Mouse (Mus musculus) testis, adult 2 months (tissue): ENCODE measurements around the gene Ift20. TPM values are rescaled to one million over a fixed set of nuclear protein-coding genes. Genes with fewer than 3 reads are reported as not detected.

ENCODE experiments used
- H3K27ac ChIP-seq: fragments of 200-500 bp; 2 replicates; pipeline ENCODE4 v1.5.1; 2012; ENCODE audit warnings: low read depth, low read length; ENCODE audit not compliant: control insufficient read depth, insufficient read depth
- H3K27me3 ChIP-seq: fragments of 200-500 bp; 2 replicates; pipeline ENCODE4 v1.6.1; 2012; ENCODE audit warnings: mild to moderate bottlenecking, low read length, moderate library complexity; ENCODE audit not compliant: control insufficient read depth, insufficient read depth
- H3K36me3 ChIP-seq: fragments of 200-500 bp; 2 replicates; pipeline ENCODE4 v1.6.1; 2012; ENCODE audit warnings: mild to moderate bottlenecking, low read length; ENCODE audit not compliant: control insufficient read depth, insufficient read depth
- H3K4me1 ChIP-seq: fragments of 200-500 bp; 2 replicates; pipeline ENCODE4 v1.6.1; 2012; ENCODE audit warnings: low read length; ENCODE audit not compliant: control insufficient read depth, insufficient read depth
- H3K4me3 ChIP-seq: fragments of 200-500 bp; 2 replicates; pipeline ENCODE4 v1.5.1; 2012; ENCODE audit warnings: low read depth, mild to moderate bottlenecking, low read length, moderate library complexity, mixed read lengths; ENCODE audit not compliant: control insufficient read depth
- CTCF ChIP-seq: fragments of 200-500 bp; IDR thresholded peaks from 2 replicates; pipeline ENCODE4 v1.5.1; 2012; ENCODE audit warnings: low read depth, mild to moderate bottlenecking, inconsistent platforms, low read length, moderate library complexity; ENCODE audit not compliant: control insufficient read depth, insufficient read depth, insufficient replicate concordance
- POLR2A ChIP-seq: fragments of 200-500 bp; IDR thresholded peaks from 2 replicates; pipeline ENCODE4 v1.6.1; 2012; ENCODE audit warnings: low read depth, mild to moderate bottlenecking, inconsistent platforms, low read length, moderate library complexity; ENCODE audit not compliant: control insufficient read depth
- polyA plus RNA-seq: library from polyadenylated mRNA; depleted of rRNA; stranded (reverse); fragments of >200 nt; gene quantifications from 2 replicates; pipeline ENCODE4 v1.2.3, GENCODE M21; 2012

The Ift20 gene
- polyA plus RNA-seq, 1 experiment, result 62.1 TPM

DNA sequence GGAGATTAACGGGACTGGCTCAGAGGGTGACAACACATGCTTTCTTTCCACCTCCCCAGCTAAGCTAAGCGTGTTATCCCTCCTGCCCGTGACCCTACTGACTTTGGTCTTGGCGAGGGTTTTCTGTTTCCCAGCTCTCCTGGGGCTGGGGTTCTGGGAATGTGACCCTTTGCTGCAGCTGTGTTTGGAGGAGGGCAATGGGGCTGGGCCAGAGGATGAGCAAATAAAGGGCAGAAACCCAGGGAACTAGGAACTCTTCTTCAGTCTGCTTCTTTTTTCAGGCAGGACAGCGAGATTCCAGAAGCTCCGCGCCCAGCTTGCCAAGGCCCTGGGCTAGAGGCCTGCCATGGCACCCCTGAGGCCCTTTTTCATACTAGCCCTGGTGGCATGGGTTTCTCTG lies 37.2 kb upstream of the Ift20 start, which contains the start of gene Vtn:
Gene Vtn, plus strand, starts transcription at position 88 of the 400 bp plus-strand sequence.
- no peak for TF ChIP-seq CTCF
- no peak for TF ChIP-seq POLR2A
- no peak within 1 kb of the TSS for H3K27ac ChIP-seq
- H3K27me3 ChIP-seq, result no peaks in the 10 kb centered on the region
- H3K36me3 ChIP-seq, result no peaks in the 10 kb centered on the region
- H3K4me3 ChIP-seq, result peak within 1 kb of the TSS; percentile 49; the same call in 1 of the 2 replicates
- H3K4me1 ChIP-seq, result peaks cover 10% of the 10 kb centered on the region

DNA sequence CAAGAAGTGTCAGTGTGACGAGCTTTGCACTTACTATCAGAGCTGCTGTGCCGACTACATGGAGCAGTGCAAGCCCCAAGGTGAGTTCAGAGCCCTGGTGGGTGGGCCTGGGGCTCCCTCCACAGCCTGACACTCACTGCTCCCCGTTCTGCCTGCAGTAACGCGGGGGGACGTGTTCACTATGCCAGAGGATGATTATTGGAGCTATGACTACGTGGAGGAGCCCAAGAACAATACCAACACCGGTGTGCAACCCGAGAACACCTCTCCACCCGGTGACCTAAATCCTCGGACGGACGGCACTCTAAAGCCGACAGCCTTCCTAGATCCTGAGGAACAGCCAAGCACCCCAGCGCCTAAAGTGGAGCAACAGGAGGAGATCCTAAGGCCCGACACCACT lies 36.6 kb upstream of the Ift20 start:
- TF ChIP-seq POLR2A (no peak), CTCF (no peak)
- Histone ChIP-seq H3K27ac (no peak overlapping the region), H3K4me3 (no peak overlapping the region), H3K4me1 (peaks cover 10% of the 10 kb centered on the region), H3K36me3 (no peaks in the 10 kb centered on the region), H3K27me3 (no peaks in the 10 kb centered on the region)

DNA sequence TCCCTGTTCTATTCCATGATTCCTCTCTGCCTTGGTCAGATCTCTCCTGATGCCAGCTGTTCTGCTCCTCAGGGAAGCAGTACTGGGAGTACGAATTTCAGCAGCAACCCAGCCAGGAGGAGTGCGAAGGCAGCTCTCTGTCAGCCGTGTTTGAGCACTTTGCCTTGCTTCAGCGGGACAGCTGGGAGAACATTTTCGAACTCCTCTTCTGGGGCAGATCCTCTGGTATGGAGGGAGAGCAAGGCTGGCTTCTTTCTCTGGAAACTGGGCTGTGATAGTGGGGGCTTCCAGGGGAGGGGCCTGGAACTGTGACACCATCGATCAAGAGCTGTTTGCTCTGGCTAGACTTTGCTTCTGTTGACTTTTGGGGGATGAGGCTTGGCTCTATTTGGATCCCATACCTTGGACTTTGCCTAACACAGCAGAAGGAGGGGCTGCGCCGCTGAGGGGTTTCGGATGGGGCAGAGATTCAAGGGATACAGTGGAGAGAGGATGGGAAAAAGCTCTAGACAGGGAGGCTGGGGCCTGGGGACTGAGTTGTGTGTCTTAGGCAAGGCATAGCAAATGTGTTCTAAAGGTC lies 35.4 kb upstream of the Ift20 start:
- TF ChIP-seq CTCF, result no peak
- TF ChIP-seq POLR2A, result no peak
- peaks cover 10% of the 10 kb centered on the region for H3K4me1 ChIP-seq
- H3K27me3 ChIP-seq, result no peaks in the 10 kb centered on the region
- H3K36me3 ChIP-seq, result no peaks in the 10 kb centered on the region
- no peak overlapping the region for H3K4me3 ChIP-seq
- no peak overlapping the region for H3K27ac ChIP-seq

DNA sequence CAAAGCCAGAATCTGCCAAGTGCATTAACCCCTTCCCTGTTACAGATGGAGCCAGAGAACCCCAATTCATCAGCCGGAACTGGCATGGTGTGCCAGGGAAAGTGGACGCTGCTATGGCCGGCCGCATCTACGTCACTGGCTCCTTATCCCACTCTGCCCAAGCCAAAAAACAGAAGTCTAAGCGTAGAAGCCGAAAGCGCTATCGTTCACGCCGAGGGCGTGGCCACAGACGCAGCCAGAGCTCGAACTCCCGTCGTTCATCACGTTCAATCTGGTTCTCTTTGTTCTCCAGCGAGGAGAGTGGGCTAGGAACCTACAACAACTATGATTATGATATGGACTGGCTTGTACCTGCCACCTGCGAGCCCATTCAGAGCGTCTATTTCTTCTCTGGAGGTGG lies 34.6 kb upstream of the Ift20 start:
- Histone ChIP-seq H3K27ac (no peak overlapping the region), H3K4me3 (no peak overlapping the region), H3K27me3 (no peaks in the 10 kb centered on the region), H3K4me1 (peaks cover 10% of the 10 kb centered on the region), H3K36me3 (no peaks in the 10 kb centered on the region)
- TF ChIP-seq POLR2A (no peak), CTCF (no peak)

DNA sequence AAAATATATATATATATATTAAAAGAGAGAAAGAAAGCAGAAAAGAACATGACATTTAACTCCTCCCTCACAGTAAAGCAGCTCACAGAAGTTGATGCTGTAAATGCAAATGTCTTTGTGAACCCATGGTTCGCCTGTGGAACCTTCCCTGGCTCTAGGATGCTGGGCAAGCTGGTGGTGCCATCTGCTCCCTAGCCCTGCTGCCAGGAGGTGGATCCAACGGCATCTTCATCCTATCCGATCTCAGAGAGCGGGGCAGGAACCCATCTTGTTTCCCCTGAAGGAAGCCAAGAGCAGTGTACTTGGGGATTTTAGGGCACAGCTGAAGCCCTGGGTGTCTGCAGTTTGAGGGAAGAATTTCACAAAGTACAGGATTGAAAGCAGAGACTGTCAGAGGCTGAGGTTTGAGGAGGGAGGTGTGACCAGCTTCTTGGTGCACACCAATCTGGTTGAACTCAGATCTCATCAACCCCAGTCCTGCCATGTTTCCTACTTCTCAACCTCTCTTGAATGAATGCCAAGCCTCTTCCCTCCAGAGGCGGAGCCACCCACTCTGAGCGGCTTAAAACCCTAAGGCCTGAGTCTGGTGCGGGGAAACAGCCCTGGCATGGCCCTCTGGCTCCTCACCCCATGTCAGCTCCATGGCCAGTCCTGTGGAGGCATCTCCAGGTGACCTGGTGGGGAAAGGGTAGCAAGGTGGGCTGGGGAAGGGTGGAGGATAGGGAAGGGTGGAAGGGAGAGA lies 33.1 kb upstream of the Ift20 start, which contains the start of gene Sebox:
Gene Sebox, plus strand, starts transcription at position 539 of the 742 bp plus-strand sequence.
- Histone ChIP-seq H3K36me3 (no peaks in the 10 kb centered on the region; the same call in 1 of the 2 replicates), H3K4me3 (no peak within 1 kb of the TSS), H3K27ac (no peak within 1 kb of the TSS), H3K27me3 (no peaks in the 10 kb centered on the region), H3K4me1 (peaks cover 4% of the 10 kb centered on the region)
- TF ChIP-seq CTCF (no peak), POLR2A (no peak)

DNA sequence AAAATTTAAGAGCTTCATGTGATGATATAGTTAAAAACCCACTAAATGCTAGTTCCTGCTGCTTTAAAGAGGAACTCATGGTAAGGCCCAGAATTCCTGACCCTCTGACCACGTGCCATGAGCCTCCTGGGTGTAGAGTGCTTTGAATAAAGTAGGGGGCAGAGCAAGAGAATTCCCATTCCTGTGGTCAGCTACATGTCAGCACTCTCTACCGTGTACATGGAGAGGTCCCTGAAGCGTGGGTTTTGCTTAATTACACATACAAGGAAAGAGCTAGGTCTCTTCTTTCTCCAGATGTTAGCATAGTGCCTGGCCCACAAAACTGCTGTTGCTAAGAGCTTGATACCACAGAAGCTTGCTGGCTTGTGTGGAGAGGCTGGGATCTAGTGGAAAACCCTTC lies 30.7 kb upstream of the Ift20 start:
- Histone ChIP-seq H3K36me3 (peaks cover 3% of the 10 kb centered on the region; the same call in 1 of the 2 replicates), H3K27me3 (no peaks in the 10 kb centered on the region), H3K4me1 (peaks cover 4% of the 10 kb centered on the region), H3K27ac (no peak overlapping the region), H3K4me3 (no peak overlapping the region)
- TF ChIP-seq CTCF (no peak), POLR2A (no peak)

DNA sequence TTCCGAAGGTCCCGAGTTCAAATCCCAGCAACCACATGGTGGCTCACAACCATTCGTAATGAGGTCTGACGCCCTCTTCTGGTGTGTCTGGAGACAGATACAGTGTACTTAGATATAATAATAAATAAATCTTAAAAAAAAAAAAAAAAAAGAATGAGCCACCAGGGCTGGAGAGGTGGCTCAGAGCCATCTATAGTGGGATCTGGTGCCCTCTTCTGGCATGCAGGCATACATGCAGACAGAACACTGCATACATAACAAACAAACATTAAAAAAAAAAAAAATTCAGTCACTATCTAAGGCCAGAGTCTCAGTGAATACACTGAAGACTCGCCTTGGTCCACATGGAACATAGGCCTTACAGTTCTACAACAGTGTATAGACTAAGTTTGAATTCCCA lies 27.0 kb upstream of the Ift20 start:
- TF ChIP-seq CTCF (no peak), POLR2A (no peak)

DNA sequence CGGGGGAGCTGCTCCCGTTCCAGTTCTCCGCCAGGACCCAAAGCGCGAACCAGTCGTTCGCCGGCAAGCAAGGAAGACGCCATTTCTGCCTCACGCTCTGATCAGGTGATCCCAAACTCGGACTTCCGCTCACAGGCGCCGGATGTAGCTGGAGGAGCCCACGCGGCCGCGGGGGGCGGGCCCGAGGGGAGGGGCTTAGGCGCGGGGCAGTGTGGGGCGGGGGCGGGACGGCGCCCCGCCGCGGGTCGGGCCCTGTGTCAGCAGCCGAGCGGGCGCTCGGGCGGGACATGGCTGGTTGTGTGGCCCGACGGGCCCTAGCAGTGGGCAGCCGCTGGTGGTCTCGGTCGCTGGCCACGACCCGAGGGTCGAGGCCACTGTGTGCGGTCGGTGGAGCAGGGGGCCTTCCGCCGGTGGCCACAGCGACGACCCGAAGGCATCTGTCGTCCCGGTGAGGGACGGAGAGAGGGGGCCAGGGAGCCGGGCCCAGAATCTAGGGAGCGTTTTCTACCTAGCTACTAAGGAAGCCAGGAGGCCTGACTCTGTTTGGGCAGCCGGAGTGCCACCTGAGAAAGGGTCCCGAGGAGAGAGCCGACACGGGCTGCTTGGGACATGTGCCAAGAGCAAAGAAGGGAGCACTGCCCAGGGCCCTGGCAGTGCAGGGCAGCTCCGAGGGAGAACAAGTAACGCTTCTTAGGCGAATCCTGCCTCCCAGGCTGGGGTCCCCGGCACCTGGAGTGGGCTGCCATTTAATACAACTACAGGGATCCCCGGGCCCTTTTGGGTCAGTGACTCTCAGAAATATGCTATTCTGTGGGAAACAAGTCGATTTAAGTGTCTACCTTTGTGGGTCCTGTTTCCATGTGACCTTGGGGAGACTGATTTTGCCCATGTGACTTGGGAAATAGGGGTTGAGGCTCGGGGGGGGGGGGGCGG lies 23.9 kb upstream of the Ift20 start, which contains the start of the genes Tmem199 and Poldip2:
Gene Tmem199, minus strand, starts transcription at position 148 of the 933 bp plus-strand sequence.
Gene Poldip2, plus strand, starts transcription at position 169 of the 933 bp plus-strand sequence.
- Histone ChIP-seq H3K27me3 (no peaks in the 10 kb centered on the region), H3K4me3 (peak within 1 kb of the TSS; percentile 99), H3K36me3 (peaks cover 5% of the 10 kb centered on the region), H3K4me1 (peaks cover 8% of the 10 kb centered on the region), H3K27ac (peak within 1 kb of the TSS; percentile 93)
- TF ChIP-seq POLR2A (peak; percentile 96), CTCF (no peak)

More for the DNA sequence above, 27.0 kb upstream of the Ift20 start:
- Histone ChIP-seq H3K27me3 (no peaks in the 10 kb centered on the region), H3K27ac (no peak overlapping the region), H3K4me1 (peaks cover 8% of the 10 kb centered on the region), H3K4me3 (no peak overlapping the region), H3K36me3 (peaks cover 3% of the 10 kb centered on the region)
